Mouse (Mus musculus) adipose tissue, adult 10 weeks (tissue): ENCODE data around the gene Avil. TPM values are rescaled to one million over a fixed set of nuclear protein-coding genes. Genes with fewer than 3 reads are reported as not detected.

Source experiments
- polyA plus RNA-seq: library from polyadenylated mRNA; stranded (reverse); fragments of 350-450 nt; fragmentation: Illumina TruSeq; extraction: RNeasy Lipid Tissue Mini Kit (QIAGEN cat#74804); gene quantifications from one replicate; pipeline ENCODE4 v1.2.3, GENCODE M21; 2014; ENCODE audit warnings: low read depth, low replicate concordance

Gene Avil
- polyA plus RNA-seq = 0.19 TPM

DNA sequence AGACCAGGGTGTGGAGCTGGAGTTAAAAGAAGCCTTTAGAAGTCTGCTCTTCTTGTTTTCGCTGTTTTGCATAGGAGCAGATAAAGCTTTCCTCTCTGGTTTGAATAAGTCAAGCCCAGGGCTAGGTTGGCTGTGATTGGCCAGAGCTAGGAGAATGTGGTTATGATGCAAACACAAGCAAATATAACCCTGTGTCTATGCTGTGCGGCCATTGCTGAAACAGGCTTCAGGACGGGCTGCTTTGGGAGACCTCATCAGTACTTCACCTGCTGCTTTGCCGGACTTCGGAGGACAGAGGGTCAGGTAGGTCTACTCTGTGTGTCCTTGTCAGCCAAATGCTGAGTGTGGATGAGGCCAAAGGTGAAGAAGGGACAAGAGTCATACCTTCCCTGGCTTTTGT, at the start of gene Avil:
Gene Avil, plus strand, starts transcription at position 181 of the 400 bp plus-strand sequence.

GRCm38 (mm10) chr10:126978277-126978994, 22.1 kb upstream of the Avil start, which contains the start of gene Ctdsp2:
Gene Ctdsp2 (plus strand): TSS chr10:126978717.

GRCm38 (mm10) chr10:127030336-127031296, 30.1 kb downstream of the Avil start, which contains the start of gene Tsfm:
Gene Tsfm (minus strand): TSS chr10:127030840.

GRCm38 (mm10) chr10:127041274-127041766, 40.8 kb downstream of the Avil start, which contains the start of the genes Mettl1 and Eef1akmt3:
Gene Mettl1 (plus strand): TSS chr10:127041414.
Gene Eef1akmt3 (minus strand): TSS chr10:127041513.

DNA sequence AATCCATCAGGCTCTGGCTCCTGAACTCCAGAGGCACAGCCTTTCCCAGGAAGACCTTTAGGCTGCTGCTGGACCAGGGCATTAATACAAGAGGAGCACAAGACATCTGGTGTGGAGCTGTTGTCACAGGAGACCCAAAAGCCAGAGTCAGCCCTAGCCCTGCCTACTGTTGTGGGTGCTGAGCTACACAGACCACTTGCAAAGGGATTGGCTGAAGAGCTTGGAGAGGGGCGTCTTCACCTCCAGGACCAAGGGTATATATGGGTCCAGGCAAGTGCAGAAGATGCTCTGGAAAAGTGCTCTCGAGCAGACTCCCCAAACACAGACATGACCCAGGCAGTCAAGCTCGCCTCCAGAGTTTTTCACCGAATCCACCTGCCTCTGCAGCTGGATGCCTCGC, 47.4 kb downstream of the Avil start, which contains the start of gene Cyp27b1:
Gene Cyp27b1, plus strand, starts transcription at position 297 of the 400 bp plus-strand sequence.

DNA sequence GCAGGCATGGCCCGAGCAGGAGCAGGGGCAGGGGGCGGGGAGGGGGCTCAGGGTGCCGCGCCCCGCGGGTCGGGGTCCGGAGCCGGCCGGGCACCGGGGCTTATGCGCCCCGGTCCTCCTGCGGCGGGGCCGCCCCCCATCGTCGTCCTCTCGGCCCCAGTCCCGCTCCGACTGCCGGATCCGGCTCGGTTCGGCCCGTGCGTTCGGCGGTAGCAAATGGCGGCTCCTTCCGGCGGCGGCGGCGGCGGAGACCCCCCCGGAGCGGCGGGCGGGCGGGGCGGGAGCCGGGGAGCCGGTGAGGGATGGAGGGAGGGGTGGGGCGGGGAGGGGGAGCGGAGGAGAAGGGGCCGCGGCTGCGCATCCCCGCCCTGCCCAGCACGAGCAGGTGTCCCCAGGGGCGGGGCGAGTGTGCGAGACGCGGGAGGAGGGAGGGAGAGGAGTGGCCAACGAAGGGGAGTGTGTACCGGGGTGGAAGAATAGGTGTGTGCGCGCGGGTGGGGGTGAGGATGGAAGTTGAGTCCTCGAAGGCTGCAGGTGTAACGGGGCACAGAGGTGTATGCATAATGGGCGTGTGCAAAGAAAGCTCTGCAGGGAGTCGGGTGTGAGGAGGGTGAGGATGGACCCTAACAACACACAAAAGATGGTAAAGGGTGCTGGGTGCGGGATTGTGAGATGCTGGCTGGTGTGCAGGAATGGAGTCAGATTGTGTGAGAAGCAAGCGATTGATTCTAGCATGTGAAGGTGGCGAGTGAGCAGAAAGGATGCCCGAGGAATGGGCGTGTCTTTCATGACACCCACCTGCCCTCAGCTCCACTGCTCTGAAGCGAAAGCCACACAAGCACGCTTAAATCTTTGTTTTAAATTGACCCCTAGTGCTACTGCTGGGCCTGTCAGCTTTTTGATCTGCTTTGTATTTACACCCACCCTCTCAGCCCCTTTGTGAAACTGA, 59.7 kb downstream of the Avil start, which contains the start of gene March9:
Gene March9, minus strand, starts transcription at position 217 of the 949 bp plus-strand sequence.

DNA sequence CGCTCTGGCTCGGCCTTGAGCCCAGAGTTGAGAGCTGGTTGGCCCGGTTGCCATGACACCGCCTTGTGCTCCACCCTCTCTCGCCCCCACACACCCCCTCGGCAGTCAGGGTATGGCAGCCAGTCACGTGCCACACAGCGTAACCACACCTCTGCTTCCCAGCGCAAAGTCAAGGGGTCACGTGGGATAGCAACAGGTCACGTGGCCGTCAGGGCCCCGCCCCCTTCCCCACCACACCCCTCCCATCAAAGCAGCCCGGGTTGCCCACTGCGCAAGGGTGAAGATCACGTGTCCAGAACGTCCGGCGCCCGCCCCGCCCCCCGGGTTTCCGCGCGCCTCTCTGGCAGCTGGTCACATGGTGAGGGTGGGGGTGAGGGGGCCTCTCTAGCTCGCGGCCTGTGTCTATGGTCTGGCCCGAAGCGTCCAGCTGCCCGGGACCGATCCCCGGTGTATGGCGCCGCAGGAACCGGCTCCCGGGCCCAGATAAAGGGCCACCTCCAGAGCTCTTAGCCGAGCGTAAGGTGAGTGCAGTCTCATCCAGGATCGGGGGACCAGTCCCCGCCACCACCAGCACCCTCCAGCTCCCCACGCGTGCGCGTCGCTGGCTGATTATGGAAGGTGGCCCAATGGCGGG, 62.8 kb downstream of the Avil start, which contains the start of gene Cdk4:
Gene Cdk4, plus strand, starts transcription at position 296 of the 634 bp plus-strand sequence.

Other genes starting within 250 kb of the Avil start
- 6.1 TPM for gene Atp23, start 99.4 kb upstream of the Avil start, polyA plus RNA-seq
- 107 TPM for gene Ctdsp2, start 22.0 kb upstream of the Avil start, polyA plus RNA-seq
- 25.2 TPM for gene Tsfm, start 30.1 kb downstream of the Avil start, polyA plus RNA-seq
- 26.8 TPM for gene Mettl1, start 40.7 kb downstream of the Avil start, polyA plus RNA-seq
- 0.53 TPM for gene Eef1akmt3, start 40.8 kb downstream of the Avil start, polyA plus RNA-seq
- gene Cyp27b1, start 47.5 kb downstream of the Avil start, polyA plus RNA-seq = 0.27 TPM
- gene March9, start 59.5 kb downstream of the Avil start, polyA plus RNA-seq = 6.8 TPM
- 186 TPM for gene Cdk4, start 62.8 kb downstream of the Avil start, polyA plus RNA-seq
- gene Tspan31, start 69.6 kb downstream of the Avil start, polyA plus RNA-seq = 87.3 TPM
- gene Agap2, start 74.6 kb downstream of the Avil start, polyA plus RNA-seq = 3.9 TPM
- 160 TPM for gene Os9, start 120.4 kb downstream of the Avil start, polyA plus RNA-seq
- gene B4galnt1, start 164.5 kb downstream of the Avil start, polyA plus RNA-seq = 73.3 TPM
- gene Slc26a10, start 179.9 kb downstream of the Avil start, polyA plus RNA-seq = 1.5 TPM
- 29.2 TPM for gene Arhgef25, start 189.4 kb downstream of the Avil start, polyA plus RNA-seq
- 73.3 TPM for gene Dtx3, start 195.0 kb downstream of the Avil start, polyA plus RNA-seq
- 87.8 TPM for gene Pip4k2c, start 210.9 kb downstream of the Avil start, polyA plus RNA-seq